Mouse (Mus musculus) splenic B cell, adult 2 months (primary cell): ENCODE results near the gene Rpl22.

ENCODE experiments used
- DNase-seq: peaks from one replicate; pipeline ENCODE4 v3.0.0-alpha.2; 2011; ENCODE audit warnings: low read depth, low spot score
- H3K27me3 ChIP-seq: 2 replicates; pipeline ENCODE4 v1.6.1; 2012; ENCODE audit warnings: mild to moderate bottlenecking, low read length, moderate library complexity, mixed read lengths; ENCODE audit not compliant: control insufficient read depth, poor library complexity, insufficient read depth, severe bottlenecking
- H3K36me3 ChIP-seq: 2 replicates; pipeline ENCODE4 v1.6.1; 2012; ENCODE audit warnings: mild to moderate bottlenecking, low read length, moderate library complexity, mixed read lengths; ENCODE audit not compliant: control insufficient read depth, poor library complexity, insufficient read depth, severe bottlenecking

The Rpl22 gene

DNA sequence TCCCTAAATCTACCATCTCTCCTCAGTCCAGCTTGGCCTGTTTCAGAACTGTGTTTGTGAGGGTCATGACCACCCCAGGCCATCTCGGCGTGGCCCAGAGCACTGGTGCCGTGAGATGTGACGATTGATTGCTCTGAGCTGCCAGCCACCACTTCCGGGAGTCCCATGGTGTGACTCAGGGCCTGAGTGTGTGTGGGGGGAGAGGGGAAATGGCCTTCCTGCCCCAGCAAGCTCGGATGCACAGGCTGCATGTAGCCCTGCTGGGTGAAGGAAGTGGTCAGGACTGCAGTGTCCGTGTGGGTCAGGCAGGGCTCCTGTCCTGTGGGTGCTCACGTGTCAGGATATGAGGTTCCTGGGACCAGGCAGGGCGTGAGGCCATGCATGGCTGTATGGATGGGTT is 36.6 kb downstream of the Rpl22 start:
- Histone ChIP-seq H3K36me3 (no peaks in the 10 kb centered on the region), H3K27me3 (no peaks in the 10 kb centered on the region)
- peak; percentile 35 for DNase-seq

DNA sequence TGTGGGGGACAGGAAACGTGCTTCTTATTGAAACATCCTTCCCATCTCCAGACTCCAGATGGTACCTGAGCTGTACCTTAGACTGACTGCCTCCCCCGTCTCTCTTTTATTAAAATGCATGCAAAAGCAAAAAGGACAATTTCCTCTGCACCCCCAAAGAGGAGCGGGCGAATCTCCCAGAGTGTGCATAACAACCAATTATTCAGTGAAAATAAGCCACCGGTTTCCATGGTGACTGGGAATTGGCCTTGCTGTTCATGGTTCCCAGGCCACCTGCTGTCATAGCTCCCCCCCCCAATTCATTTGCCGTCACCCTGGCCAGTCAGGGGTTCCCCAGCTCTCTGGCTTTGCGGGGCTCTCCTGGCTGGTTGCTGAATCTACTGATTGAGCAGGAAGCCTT is 39.7 kb downstream of the Rpl22 start:
- H3K36me3 ChIP-seq = no peaks in the 10 kb centered on the region
- no peak for DNase-seq
- H3K27me3 ChIP-seq = no peaks in the 10 kb centered on the region

DNA sequence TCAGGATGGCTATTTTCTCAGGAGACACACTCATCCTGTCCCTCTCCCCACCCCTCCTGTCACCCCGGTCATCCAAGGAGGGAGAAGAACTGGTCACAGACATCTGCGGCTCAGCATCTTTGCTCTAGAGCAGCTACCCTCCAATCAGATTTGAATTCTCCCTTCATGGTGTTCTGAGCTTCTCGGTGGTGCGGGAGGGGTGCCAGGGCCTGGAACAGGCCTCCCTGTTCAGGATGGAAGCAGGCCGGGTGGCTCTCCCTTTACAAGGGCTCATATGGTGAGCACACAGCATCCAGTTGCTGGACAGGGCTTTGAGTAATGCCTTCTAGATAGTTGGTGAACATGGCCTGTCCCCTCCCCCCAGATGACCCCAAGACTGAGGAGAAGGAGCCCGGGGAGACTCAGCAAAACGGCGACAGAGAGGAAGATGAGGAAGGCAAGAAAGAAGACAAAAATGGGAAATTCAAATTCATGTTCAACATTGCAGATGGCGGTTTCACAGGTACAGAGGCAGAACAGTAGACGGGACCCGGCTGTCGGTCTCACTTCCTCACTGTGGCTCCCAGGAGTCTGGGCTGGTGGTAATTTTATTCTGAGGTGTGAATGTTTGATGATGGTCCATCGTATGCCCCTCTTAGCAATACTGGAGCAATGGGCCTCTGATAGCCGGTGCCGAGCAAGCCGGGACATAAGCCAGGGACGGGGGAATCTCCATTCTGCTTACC is 57.1 kb downstream of the Rpl22 start:
- H3K27me3 ChIP-seq = no peaks in the 10 kb centered on the region
- DNase-seq = peak; percentile 5
- no peaks in the 10 kb centered on the region for H3K36me3 ChIP-seq
